Mouse (Mus musculus) brain, embryonic 14.5 days (tissue): Measurements from ENCODE around the gene Hexb.

ENCODE experiments used
- CTCF ChIP-seq: fragments of 200-500 bp; IDR thresholded peaks from 2 replicates; pipeline ENCODE4 v1.5.1; 2012; ENCODE audit warnings: inconsistent platforms, mild to moderate bottlenecking, moderate library complexity, borderline replicate concordance; ENCODE audit not compliant: insufficient read depth, insufficient read length; ENCODE audit errors: extremely low read depth
- POLR2A ChIP-seq: fragments of 200-500 bp; IDR thresholded peaks from 2 replicates; pipeline ENCODE4 v1.6.1; 2012; ENCODE audit warnings: mild to moderate bottlenecking, inconsistent platforms, borderline replicate concordance; ENCODE audit not compliant: poor library complexity, insufficient read depth, insufficient read length, severe bottlenecking; ENCODE audit errors: extremely low read depth

GRCm38 (mm10) chr13:97207472-97208111 lies 9.4 kb upstream of the Hexb start:
- no peak for TF ChIP-seq POLR2A
- TF ChIP-seq CTCF: no peak
